Mouse (Mus musculus): ENCODE data around the gene Spns1. TPM values are rescaled to one million over a fixed set of nuclear protein-coding genes. Genes with fewer than 3 reads are reported as not detected.
A peak's percentile ranks its signal among the peaks of the same experiment; 100 is the strongest.

Spns1 gene
- polyA plus RNA-seq, 1 experiment from 2014 or later, result 66.8 TPM

DNA sequence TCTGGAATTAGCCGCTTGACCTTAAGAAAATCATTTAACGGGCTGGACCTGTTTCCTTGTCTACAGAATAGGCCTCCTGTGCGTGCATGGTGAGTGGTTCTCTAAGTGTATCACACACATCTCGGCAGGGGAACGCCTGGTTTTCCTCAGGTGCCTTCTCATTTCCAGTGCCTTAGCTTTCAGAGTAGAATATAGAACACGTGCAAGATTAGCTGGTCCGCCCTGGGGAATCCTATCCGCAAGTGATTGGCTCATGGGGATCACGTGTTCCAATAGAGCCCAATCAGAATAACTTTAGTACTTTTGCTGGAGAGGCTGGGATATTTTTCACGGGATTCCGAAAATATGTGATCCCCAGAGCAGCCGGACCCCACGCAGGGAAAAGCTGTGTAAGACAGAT lies 18.2 kb downstream of the Spns1 start:
- DNase-seq (ENCODE audit: low spot score), result no peak
- 78% methylated on average over 13 of the region's 13 CpGs for WGBS
- Histone ChIP-seq H3K9me3 (no peaks in the 10 kb centered on the region), H3K27me3 (ENCODE audit: insufficient read depth, poor library complexity, severe bottlenecking) (no peaks in the 10 kb centered on the region), H3K4me3 (no peak overlapping the region), H3K27ac (no peak overlapping the region), H3K36me3 (peaks cover 7% of the 10 kb centered on the region; the same call in 1 of the 2 replicates), H3K4me1 (replicated peaks) (peaks cover 27% of the 10 kb centered on the region)

DNA sequence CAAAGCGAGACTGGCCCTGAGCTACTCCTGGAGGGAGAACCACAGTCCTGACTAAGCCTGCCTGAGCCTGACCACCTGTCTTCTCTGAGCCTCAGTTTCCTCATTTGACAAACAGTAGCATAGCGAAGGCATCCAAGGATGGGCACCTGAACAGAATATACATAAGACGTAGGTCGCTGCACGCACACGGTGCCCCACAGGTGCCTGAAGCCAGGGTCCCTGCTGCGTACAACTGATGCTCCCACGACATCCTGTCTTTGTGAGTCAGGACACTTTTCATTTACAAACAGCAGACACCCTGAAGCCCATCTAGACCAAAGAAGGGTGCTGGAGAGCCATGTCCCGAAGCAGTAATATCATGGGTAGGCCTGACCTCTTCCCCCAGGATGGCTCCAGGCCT lies 18.8 kb downstream of the Spns1 start:
- WGBS, result 87% methylated on average over 9 of the region's 9 CpGs
- H3K4me3 ChIP-seq, result no peak overlapping the region
- peaks cover 27% of the 10 kb centered on the region for H3K4me1 ChIP-seq (replicated peaks)
- DNase-seq (ENCODE audit: low spot score), result no peak
- no peak overlapping the region for H3K27ac ChIP-seq
- no peaks in the 10 kb centered on the region for H3K27me3 ChIP-seq (ENCODE audit: insufficient read depth, poor library complexity, severe bottlenecking)
- no peaks in the 10 kb centered on the region for H3K9me3 ChIP-seq
- H3K36me3 ChIP-seq, result 0 out of 2 replicates have a peak, but pooled peaks cover under 1% of the 10 kb centered on the region

DNA sequence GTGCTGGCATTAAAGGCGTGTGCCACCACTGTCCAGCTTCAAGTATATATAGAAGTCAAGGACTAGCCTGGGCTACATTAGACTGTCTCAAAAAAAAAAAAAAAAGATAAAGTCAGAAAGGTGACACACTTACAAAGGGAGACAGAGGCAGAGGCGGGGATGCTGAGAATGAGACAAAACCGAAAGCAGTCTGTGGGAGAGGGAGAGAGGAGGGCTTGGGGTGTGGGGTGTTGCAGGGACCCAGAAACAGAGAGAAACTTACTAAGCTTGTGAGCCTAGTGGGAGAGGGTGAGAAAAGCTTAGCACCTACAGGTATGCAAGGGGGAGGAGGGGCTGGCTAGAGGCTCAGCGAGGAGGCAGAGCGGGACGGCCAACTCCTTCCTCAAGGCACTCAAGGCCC lies 19.4 kb downstream of the Spns1 start:
- Histone ChIP-seq H3K4me3 (no peak overlapping the region), H3K4me1 (replicated peaks) (peaks cover 27% of the 10 kb centered on the region), H3K36me3 (no peaks in the 10 kb centered on the region), H3K9me3 (no peaks in the 10 kb centered on the region), H3K27ac (no peak overlapping the region), H3K27me3 (ENCODE audit: insufficient read depth, poor library complexity, severe bottlenecking) (no peaks in the 10 kb centered on the region)
- WGBS, result 83% methylated on average over 6 of the region's 6 CpGs
- no peak for DNase-seq (ENCODE audit: low spot score)

GRCm38 (mm10) chr7:126356793-126357591 lies 20.3 kb downstream of the Spns1 start:
- Histone ChIP-seq H3K27me3 (ENCODE audit: insufficient read depth, poor library complexity, severe bottlenecking) (no peaks in the 10 kb centered on the region), H3K4me1 (replicated peaks) (peaks cover 27% of the 10 kb centered on the region), H3K9me3 (no peaks in the 10 kb centered on the region), H3K4me3 (no peak overlapping the region), H3K27ac (peak overlapping the region; percentile 63), H3K36me3 (no peaks in the 10 kb centered on the region)
- no peak for DNase-seq (ENCODE audit: low spot score)
- WGBS, result 48% methylated on average over 7 of the region's 7 CpGs

DNA sequence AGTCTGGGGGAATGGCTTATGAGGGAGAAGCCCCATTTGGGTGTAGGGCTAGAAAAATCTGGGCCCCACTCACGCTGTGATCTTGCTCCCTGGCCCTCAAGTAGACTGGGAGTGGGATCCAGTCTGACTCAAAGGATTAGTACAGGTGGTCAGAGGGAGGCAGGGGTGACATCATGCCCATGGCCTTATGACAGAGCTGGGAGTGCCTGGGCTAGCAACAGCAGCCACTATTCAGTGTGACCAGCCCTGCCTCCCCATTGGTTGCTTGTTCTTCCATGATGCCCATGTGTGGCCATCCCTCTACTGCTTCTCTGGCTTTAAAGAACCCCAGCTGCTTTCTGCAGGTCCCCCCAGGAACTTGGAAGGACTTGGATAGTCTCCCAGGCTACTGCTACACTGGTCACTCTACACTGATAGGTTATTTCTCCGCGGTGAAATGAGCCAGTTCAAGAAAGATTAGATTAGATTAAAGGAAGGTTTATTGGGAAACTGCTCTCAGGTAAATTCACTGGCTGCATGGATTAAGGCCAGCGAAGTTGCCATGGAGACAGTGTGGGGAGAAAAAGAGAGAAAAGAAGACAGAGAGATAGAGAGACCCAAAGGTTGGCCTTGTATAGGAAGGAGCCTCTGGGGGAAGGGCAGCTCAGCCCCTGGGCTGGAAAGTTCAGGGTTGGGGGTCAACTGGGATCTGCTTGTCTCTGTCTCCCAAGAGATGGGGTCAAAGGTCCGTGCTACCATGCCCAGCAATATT lies 21.2 kb downstream of the Spns1 start:
- H3K27ac ChIP-seq, result no peak overlapping the region; the same call in 1 of the 2 replicates
- 57% methylated on average over 5 of the region's 5 CpGs for WGBS
- DNase-seq (ENCODE audit: low spot score), result no peak
- H3K4me3 ChIP-seq, result no peak overlapping the region
- peaks cover 34% of the 10 kb centered on the region for H3K4me1 ChIP-seq (replicated peaks)
- H3K27me3 ChIP-seq (ENCODE audit: insufficient read depth, poor library complexity, severe bottlenecking), result no peaks in the 10 kb centered on the region
- no peaks in the 10 kb centered on the region for H3K36me3 ChIP-seq
- H3K9me3 ChIP-seq, result no peaks in the 10 kb centered on the region

- peaks cover 38% of the 10 kb centered on the region for H3K4me1 ChIP-seq (replicated peaks)
- WGBS, result 53% methylated on average over 14 of the region's 14 CpGs
- no peaks in the 10 kb centered on the region for H3K9me3 ChIP-seq
- 0 out of 2 replicates have a peak overlapping the region, but pooled peaks have one; percentile 35 for H3K27ac ChIP-seq
- no peaks in the 10 kb centered on the region for H3K36me3 ChIP-seq
- H3K4me3 ChIP-seq, result no peak overlapping the region
- no peaks in the 10 kb centered on the region for H3K27me3 ChIP-seq (ENCODE audit: insufficient read depth, poor library complexity, severe bottlenecking)
- DNase-seq (ENCODE audit: low spot score), result no peak
These were observed 22.3 kb downstream of the Spns1 start for GRCm38 (mm10) chr7:126354738-126355614.

- Histone ChIP-seq H3K9me3 (no peaks in the 10 kb centered on the region), H3K4me1 (replicated peaks) (peaks cover 38% of the 10 kb centered on the region), H3K4me3 (no peak overlapping the region), H3K36me3 (no peaks in the 10 kb centered on the region), H3K27me3 (ENCODE audit: insufficient read depth, poor library complexity, severe bottlenecking) (no peaks in the 10 kb centered on the region), H3K27ac (no peak overlapping the region)
- no peak for DNase-seq (ENCODE audit: low spot score)
- WGBS, result 94% methylated on average over 3 of the region's 3 CpGs
These were observed 23.3 kb downstream of the Spns1 start for GRCm38 (mm10) chr7:126353994-126354365.

- DNase-seq (ENCODE audit: low spot score), result no peak
- H3K36me3 ChIP-seq, result no peaks in the 10 kb centered on the region
These were observed 23.8 kb downstream of the Spns1 start for GRCm38 (mm10) chr7:126353251-126353993.

DNA sequence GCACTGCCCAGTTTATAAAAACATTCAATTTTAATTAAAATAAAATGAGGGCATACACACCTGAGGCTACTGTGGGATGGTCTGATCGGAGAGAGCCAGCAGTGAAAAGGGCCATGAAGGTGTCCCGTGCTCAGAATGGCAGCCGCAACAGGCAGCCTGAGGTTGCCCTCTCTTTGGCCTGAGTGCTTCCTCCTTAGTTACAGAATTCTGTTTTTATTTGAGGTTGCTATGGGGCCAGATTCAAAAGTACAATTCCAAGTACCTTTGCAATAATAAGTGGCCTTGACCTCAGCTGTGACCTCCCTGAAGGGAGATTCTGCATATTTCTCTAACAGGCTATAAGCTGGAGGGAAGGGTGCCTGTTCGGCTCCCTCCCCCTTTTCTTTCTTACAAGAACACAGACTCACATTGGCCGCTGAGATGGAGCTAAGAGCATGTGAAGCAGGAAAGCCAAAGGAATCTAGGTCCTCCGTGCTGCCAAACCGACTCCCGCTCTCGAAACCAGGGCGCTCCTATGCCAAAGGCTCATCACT lies 25.8 kb downstream of the Spns1 start:
- Histone ChIP-seq H3K27ac (no peak overlapping the region), H3K27me3 (ENCODE audit: insufficient read depth, poor library complexity, severe bottlenecking) (no peaks in the 10 kb centered on the region), H3K4me1 (replicated peaks) (peaks cover 30% of the 10 kb centered on the region), H3K4me3 (no peak overlapping the region), H3K36me3 (no peaks in the 10 kb centered on the region), H3K9me3 (no peaks in the 10 kb centered on the region)
- DNase-seq (ENCODE audit: low spot score), result no peak
- WGBS, result 60% methylated on average over 10 of the region's 10 CpGs

More at GRCm38 (mm10) chr7:126353251-126353993, 23.8 kb downstream of the Spns1 start:
- no peaks in the 10 kb centered on the region for H3K27me3 ChIP-seq (ENCODE audit: insufficient read depth, poor library complexity, severe bottlenecking)
- H3K4me1 ChIP-seq (replicated peaks), result peaks cover 38% of the 10 kb centered on the region
- 64% methylated on average over 11 of the region's 11 CpGs for WGBS
- H3K27ac ChIP-seq, result no peak overlapping the region
- H3K4me3 ChIP-seq, result no peak overlapping the region
- H3K9me3 ChIP-seq, result no peaks in the 10 kb centered on the region

GRCm38 (mm10) chr7:126350748-126351418 lies 26.4 kb downstream of the Spns1 start:
- 68% methylated on average over 20 of the region's 20 CpGs for WGBS
- no peak for DNase-seq (ENCODE audit: low spot score)
- H3K27me3 ChIP-seq (ENCODE audit: insufficient read depth, poor library complexity, severe bottlenecking), result no peaks in the 10 kb centered on the region
- no peak overlapping the region for H3K27ac ChIP-seq
- H3K4me1 ChIP-seq (replicated peaks), result peaks cover 24% of the 10 kb centered on the region
- H3K4me3 ChIP-seq, result no peak overlapping the region
- H3K9me3 ChIP-seq, result no peaks in the 10 kb centered on the region
- H3K36me3 ChIP-seq, result no peaks in the 10 kb centered on the region

DNA sequence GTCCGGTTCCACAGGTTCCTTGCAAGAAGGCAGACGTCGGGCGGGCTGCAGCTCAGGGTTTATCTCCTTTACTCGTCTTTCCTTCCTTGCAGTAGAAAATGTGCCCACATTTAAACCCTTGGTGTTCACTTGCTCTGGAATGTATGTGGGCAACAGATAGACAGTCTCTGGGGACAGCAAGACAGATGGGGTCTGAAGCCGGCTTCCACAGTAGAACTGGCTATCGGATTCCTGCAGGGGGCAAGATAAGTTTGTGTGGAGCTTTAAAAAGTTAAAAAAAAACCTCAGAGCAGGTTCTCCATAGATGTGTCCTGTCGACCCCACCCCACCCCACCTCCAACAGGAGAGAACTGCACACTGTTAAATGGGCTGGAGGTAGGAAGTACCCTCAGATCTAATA lies 29.0 kb downstream of the Spns1 start:
- peaks cover 11% of the 10 kb centered on the region; the same call in 1 of the 2 replicates for H3K4me1 ChIP-seq (replicated peaks)
- DNase-seq (ENCODE audit: low spot score), result no peak
- 79% methylated on average over 8 of the region's 8 CpGs for WGBS
- H3K36me3 ChIP-seq, result no peaks in the 10 kb centered on the region
- H3K9me3 ChIP-seq, result no peaks in the 10 kb centered on the region
- no peak overlapping the region for H3K4me3 ChIP-seq
- no peaks in the 10 kb centered on the region for H3K27me3 ChIP-seq (ENCODE audit: insufficient read depth, poor library complexity, severe bottlenecking)
- H3K27ac ChIP-seq, result no peak overlapping the region
